Mouse (Mus musculus) bone marrow macrophage, adult 2 months (primary cell): ENCODE data around the gene Bbs9. TPM values are rescaled to one million over a fixed set of nuclear protein-coding genes. Genes with fewer than 3 reads are reported as not detected.

Experiments used
- H3K27ac ChIP-seq: 2 replicates; pipeline ENCODE4 v1.5.1; 2012; ENCODE audit warnings: low read depth, low read length; ENCODE audit not compliant: insufficient read depth
- H3K4me1 ChIP-seq: 2 replicates; pipeline ENCODE4 v1.6.1; 2012; ENCODE audit warnings: low read length; ENCODE audit not compliant: control insufficient read depth, insufficient read depth
- H3K4me3 ChIP-seq: 2 replicates; pipeline ENCODE4 v1.5.1; 2012; ENCODE audit warnings: mild to moderate bottlenecking, low read length, moderate library complexity; ENCODE audit not compliant: insufficient read depth
- CTCF ChIP-seq: IDR thresholded peaks from 2 replicates; pipeline ENCODE4 v1.5.1; 2012; ENCODE audit warnings: low read depth, mild to moderate bottlenecking, low read length, moderate library complexity
- POLR2A ChIP-seq: IDR thresholded peaks from 2 replicates; pipeline ENCODE4 v1.6.1; 2012; ENCODE audit warnings: mild to moderate bottlenecking, low read depth, low read length, borderline replicate concordance
- polyA plus RNA-seq: library from polyadenylated mRNA; stranded (reverse); fragments of >200 nt; gene quantifications from 2 replicates; pipeline ENCODE4 v1.2.4, GENCODE M21; 2012; ENCODE audit not compliant: missing spikeins, insufficient read depth, insufficient read length

Gene Bbs9
- polyA plus RNA-seq, 1 experiment = 13.4 TPM

DNA sequence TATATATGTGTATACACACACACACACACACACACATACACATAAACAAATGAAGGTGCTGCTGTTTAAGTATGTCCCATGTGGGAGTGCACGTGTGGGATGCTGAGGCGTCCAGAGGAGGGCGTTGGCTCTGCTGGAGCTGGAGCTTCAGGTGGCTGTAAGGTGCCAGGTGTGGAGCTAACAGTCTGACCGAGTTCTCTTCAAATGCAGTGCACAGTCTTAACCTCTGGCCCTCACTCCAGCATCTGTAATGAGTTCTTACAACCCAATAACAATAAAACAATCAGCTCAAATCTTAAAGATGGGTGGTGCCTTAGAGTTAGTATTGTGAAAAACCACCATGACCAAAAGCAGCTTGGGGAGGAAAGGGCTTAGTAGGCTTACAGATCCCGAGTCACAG is 56.6 kb downstream of the Bbs9 start:
- TF ChIP-seq CTCF (no peak), POLR2A (no peak)
- no peak overlapping the region for H3K27ac ChIP-seq
- H3K4me3 ChIP-seq = no peak overlapping the region
- H3K4me1 ChIP-seq = peaks cover 7% of the 10 kb centered on the region

GRCm38 (mm10) chr9:22532810-22533447 is 57.4 kb downstream of the Bbs9 start:
- H3K4me1 ChIP-seq = peaks cover 7% of the 10 kb centered on the region
- H3K27ac ChIP-seq = no peak overlapping the region
- TF ChIP-seq CTCF (no peak), POLR2A (no peak)
- no peak overlapping the region for H3K4me3 ChIP-seq

- no peak overlapping the region for H3K27ac ChIP-seq
- no peaks in the 10 kb centered on the region for H3K4me1 ChIP-seq
- H3K4me3 ChIP-seq = no peak overlapping the region
- TF ChIP-seq CTCF = no peak
- no peak for TF ChIP-seq POLR2A
Observed at GRCm38 (mm10) chr9:22537767-22538373, 62.4 kb downstream of the Bbs9 start.

GRCm38 (mm10) chr9:22539546-22539945 is 64.0 kb downstream of the Bbs9 start:
- no peaks in the 10 kb centered on the region for H3K4me1 ChIP-seq

GRCm38 (mm10) chr9:22541130-22541529 is 65.6 kb downstream of the Bbs9 start:
- TF ChIP-seq POLR2A = no peak
- TF ChIP-seq CTCF = no peak
- Histone ChIP-seq H3K27ac (no peak overlapping the region), H3K4me3 (no peak overlapping the region), H3K4me1 (no peaks in the 10 kb centered on the region)

More at GRCm38 (mm10) chr9:22539546-22539945, 64.0 kb downstream of the Bbs9 start:
- H3K4me3 ChIP-seq = no peak overlapping the region
- no peak overlapping the region for H3K27ac ChIP-seq
- TF ChIP-seq CTCF (no peak), POLR2A (no peak)

DNA sequence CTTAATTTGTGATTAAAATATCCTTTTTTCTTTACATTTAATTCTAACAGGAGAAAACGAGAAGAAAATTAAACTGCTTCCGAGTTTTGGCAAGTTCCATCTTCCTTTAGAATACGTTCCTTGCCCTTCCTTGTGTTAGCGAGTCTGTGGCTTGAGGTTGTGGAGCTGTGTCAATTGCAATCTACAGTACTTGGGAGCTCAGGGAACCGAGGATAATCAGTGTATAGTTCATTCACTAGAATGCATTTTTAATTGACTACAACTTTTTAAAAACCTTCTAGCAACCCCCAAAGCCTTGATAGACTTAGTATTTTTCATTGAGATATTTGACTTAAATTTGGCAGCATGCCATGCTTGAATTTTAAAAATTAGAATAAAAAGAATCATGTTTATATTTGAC is 68.0 kb downstream of the Bbs9 start:
- H3K27ac ChIP-seq = no peak overlapping the region
- no peak overlapping the region for H3K4me3 ChIP-seq
- TF ChIP-seq POLR2A (no peak), CTCF (no peak)
- no peaks in the 10 kb centered on the region for H3K4me1 ChIP-seq

- H3K4me1 ChIP-seq = no peaks in the 10 kb centered on the region
- no peak overlapping the region for H3K27ac ChIP-seq
- TF ChIP-seq CTCF (no peak), POLR2A (no peak)
- H3K4me3 ChIP-seq = no peak overlapping the region
Observed at GRCm38 (mm10) chr9:22544349-22545341, 69.1 kb downstream of the Bbs9 start.

GRCm38 (mm10) chr9:22551273-22551672 is 75.8 kb downstream of the Bbs9 start:
- TF ChIP-seq POLR2A = no peak
- no peak for TF ChIP-seq CTCF
- Histone ChIP-seq H3K27ac (no peak overlapping the region), H3K4me3 (no peak overlapping the region), H3K4me1 (no peaks in the 10 kb centered on the region)

DNA sequence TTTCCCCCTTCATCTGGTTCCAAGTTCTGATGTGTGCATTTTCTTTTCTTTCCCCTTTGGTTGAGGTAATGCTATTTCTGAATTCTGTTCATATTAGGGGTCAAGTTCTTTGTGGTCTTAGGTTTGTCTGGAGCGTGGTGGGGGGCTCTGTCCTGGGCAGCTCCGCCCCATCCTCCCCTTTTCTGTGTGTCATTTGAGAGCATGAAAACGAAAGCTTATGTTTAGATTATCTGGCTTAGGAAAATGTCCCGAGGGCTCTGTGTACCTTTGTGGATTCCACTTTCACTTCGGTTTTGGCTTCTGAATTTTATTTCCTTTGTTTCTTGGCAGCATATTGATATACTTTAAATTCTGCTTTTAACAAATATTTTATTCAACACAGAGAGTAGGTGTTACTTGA is 80.6 kb downstream of the Bbs9 start:
- no peak for TF ChIP-seq CTCF
- no peak for TF ChIP-seq POLR2A
- no peaks in the 10 kb centered on the region for H3K4me1 ChIP-seq
- no peak overlapping the region for H3K4me3 ChIP-seq
- H3K27ac ChIP-seq = no peak overlapping the region
